Mouse (Mus musculus) heart, embryonic 16.5 days (tissue): ENCODE measurements around the gene Hdgf. TPM values are rescaled to one million over a fixed set of nuclear protein-coding genes. Genes with fewer than 3 reads are reported as not detected.
"Not testable (repeated sequence)": the region's sequence is repeated elsewhere in the genome, so short reads cannot be mapped to it uniquely, and the experiment has no call there.

Experiments used
- ATAC-seq: fragments of 200-750 bp; cut with Nextera tagmentation; replicated peaks from 2 replicates; pipeline ENCODE4 v1.8.0; 2017; ENCODE audit warnings: moderate number of reproducible peaks; ENCODE audit not compliant: insufficient read depth, low FRiP score; ENCODE audit errors: extremely low read depth
- H3K27ac ChIP-seq: fragments of 300-500 bp; sonication (generic); 2 replicates; pipeline ENCODE4 v1.5.1; 2014; ENCODE audit warnings: mild to moderate bottlenecking, low read length, control low read depth, moderate library complexity
- H3K27me3 ChIP-seq: fragments of 300-500 bp; sonication (generic); 2 replicates; pipeline ENCODE4 v1.6.1; 2014; ENCODE audit warnings: low read length, mixed read lengths; ENCODE audit not compliant: control insufficient read depth, insufficient read depth
- H3K36me3 ChIP-seq: fragments of 300-500 bp; sonication (generic); 2 replicates; pipeline ENCODE4 v1.6.1; 2014; ENCODE audit not compliant: control insufficient read depth, insufficient read depth
- H3K4me1 ChIP-seq: fragments of 300-500 bp; sonication (generic); 2 replicates; pipeline ENCODE4 v1.6.1; 2014; ENCODE audit warnings: low read length, mixed read lengths; ENCODE audit not compliant: control insufficient read depth, insufficient read depth
- H3K4me2 ChIP-seq: fragments of 300-500 bp; sonication (generic); 2 replicates; pipeline ENCODE4 v1.6.1; 2014; ENCODE audit warnings: low read depth, mild to moderate bottlenecking, control low read depth, low read length
- H3K4me3 ChIP-seq: fragments of 300-500 bp; sonication (generic); 2 replicates; pipeline ENCODE4 v1.5.1; 2014; ENCODE audit warnings: mild to moderate bottlenecking, control low read depth, low read length
- H3K9ac ChIP-seq: fragments of 300-500 bp; sonication (generic); 2 replicates; pipeline ENCODE4 v1.6.1; 2014; ENCODE audit warnings: low read length, control low read depth
- H3K9me3 ChIP-seq: fragments of 300-500 bp; sonication (generic); replicated peaks from 2 replicates; pipeline ENCODE4 v1.6.1; 2016; ENCODE audit warnings: low read length; ENCODE audit not compliant: control insufficient read depth
- WGBS: fragments of 180-500 bp; shearing (Covaris S2); extraction: QIAGEN DNeasy Blood & Tissue Kit; methylation state at CpG from one replicate; pipeline ENCODE4 v1.1.7; 2014; 5-methylcytosine and 5-hydroxymethylcytosine counted together
- polyA plus RNA-seq: library from polyadenylated mRNA; unstranded; fragments of >200 nt; fragmentation: Nextera tagmentation; extraction: Ambion mirVana; gene quantifications from 2 replicates; pipeline ENCODE4 v1.2.1, GENCODE M21; 2015

The Hdgf gene
- polyA plus RNA-seq, 1 experiment from 2014 or later: 74.3 TPM

- no peak for ATAC-seq
- peaks cover 3% of the 10 kb centered on the region; the same call in 1 of the 2 replicates for H3K36me3 ChIP-seq
- no peaks in the 10 kb centered on the region for H3K27me3 ChIP-seq
- peaks cover 18% of the 10 kb centered on the region for H3K4me1 ChIP-seq
- 13% methylated on average over 10 of the region's 10 CpGs for WGBS
- H3K4me3 ChIP-seq: peak overlapping the region; percentile 99
- peak overlapping the region; percentile 68 for H3K4me2 ChIP-seq
- H3K27ac ChIP-seq: no peak overlapping the region
- H3K9ac ChIP-seq: peak overlapping the region; percentile 66
- H3K9me3 ChIP-seq: no peaks in the 10 kb centered on the region; the same call in none of the 2 replicates
Observed at GRCm38 (mm10) chr3:87886004-87886365, 20.1 kb upstream of the Hdgf start.

DNA sequence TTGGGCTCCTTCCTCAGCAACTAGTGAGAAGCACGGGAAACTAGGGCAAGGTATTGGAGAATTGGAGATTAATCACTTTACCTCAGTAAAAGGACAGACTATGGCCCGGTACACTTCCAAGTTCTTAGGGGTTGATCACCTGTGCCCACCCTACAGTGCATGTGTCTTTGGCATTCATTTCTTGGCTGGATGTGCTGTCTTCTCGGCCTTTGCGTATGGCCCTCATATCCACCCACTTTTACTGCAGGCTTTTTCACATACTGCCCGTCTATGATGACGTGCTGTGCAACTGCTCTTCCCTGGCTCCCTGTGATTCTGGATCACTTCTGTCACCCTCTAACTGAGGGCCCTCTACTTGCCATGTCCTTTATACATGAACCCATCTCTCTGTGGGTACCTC is 19.7 kb upstream of the Hdgf start:
- Histone ChIP-seq H3K36me3 (no peaks in the 10 kb centered on the region; the same call in 1 of the 2 replicates), H3K4me3 (peak overlapping the region; percentile 99; the same call in 1 of the 2 replicates), H3K27me3 (no peaks in the 10 kb centered on the region), H3K4me1 (peaks cover 18% of the 10 kb centered on the region), H3K9me3 (no peaks in the 10 kb centered on the region; the same call in none of the 2 replicates), H3K9ac (no peak overlapping the region), H3K4me2 (peak overlapping the region; percentile 68), H3K27ac (no peak overlapping the region)
- ATAC-seq: no peak
- 88% methylated on average over 6 of the region's 6 CpGs for WGBS

- not testable (repeated sequence) for ATAC-seq
Observed at GRCm38 (mm10) chr3:87887400-87887799, 18.7 kb upstream of the Hdgf start.

DNA sequence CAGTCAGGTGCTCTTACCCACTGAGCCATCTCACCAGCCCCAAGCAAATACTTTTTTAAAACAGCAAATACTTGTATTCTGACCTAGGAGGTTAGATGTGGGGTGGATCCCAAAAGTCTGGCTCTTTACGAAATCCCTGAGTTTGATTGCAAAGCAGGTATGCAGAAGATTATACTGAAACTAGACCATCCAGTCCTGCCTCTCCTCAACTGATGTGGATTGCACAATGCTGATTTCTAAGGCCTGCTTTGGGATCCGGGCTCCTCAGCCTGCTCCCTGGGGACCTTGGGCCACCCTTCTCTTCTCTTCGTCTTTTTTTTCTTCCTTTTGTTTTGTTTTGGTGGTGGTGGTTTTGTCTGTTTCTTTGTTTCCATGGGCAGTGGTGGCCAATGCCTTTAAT is 14.6 kb upstream of the Hdgf start:
- Histone ChIP-seq H3K4me3 (no peak overlapping the region), H3K4me2 (no peak overlapping the region), H3K27me3 (no peaks in the 10 kb centered on the region), H3K36me3 (no peaks in the 10 kb centered on the region), H3K9ac (no peak overlapping the region), H3K27ac (no peak overlapping the region), H3K4me1 (no peaks in the 10 kb centered on the region), H3K9me3 (no peaks in the 10 kb centered on the region; the same call in none of the 2 replicates)
- ATAC-seq: no peak
- WGBS: 76% methylated on average over 3 of the region's 3 CpGs

More at GRCm38 (mm10) chr3:87887400-87887799, 18.7 kb upstream of the Hdgf start:
- WGBS: 80% methylated on average over 4 of the region's 4 CpGs
- not testable (repeated sequence) for H3K9me3 ChIP-seq, H3K9ac ChIP-seq, H3K36me3 ChIP-seq, H3K4me2 ChIP-seq, H3K4me3 ChIP-seq, H3K27me3 ChIP-seq, H3K27ac ChIP-seq
- H3K4me1 ChIP-seq: peaks cover 18% of the 10 kb centered on the region

DNA sequence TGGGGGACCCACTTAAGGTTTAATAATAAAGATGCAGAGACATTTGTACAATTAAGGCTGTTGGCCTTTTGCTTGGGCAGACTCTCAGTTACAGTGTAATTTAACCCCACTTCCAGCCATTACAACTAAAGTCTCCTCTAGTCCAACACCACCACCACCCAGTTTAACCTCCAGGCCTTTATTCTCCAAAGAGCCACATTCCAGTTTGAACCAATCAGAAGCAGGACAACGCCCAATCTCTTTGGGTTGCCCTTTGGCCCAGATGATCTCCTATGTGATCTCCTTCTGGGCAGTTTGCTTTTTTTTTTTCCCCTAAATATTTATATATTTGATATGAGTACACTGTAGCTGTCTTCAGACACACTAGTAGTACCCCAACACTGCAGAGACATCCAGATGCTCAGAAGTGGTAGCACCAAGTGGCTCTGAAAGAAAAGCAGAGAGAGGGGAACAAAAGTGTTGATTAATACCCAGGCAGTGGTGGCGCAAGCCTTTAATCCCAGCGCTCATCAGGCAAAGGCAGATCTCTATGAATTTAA is 12.7 kb upstream of the Hdgf start:
- no peaks in the 10 kb centered on the region for H3K36me3 ChIP-seq
- no peak overlapping the region for H3K27ac ChIP-seq
- no peak overlapping the region for H3K4me3 ChIP-seq
- 73% methylated on average over 3 of the region's 3 CpGs for WGBS
- no peaks in the 10 kb centered on the region for H3K27me3 ChIP-seq
- no peak overlapping the region for H3K4me2 ChIP-seq
- no peak overlapping the region for H3K9ac ChIP-seq
- no peaks in the 10 kb centered on the region; the same call in none of the 2 replicates for H3K9me3 ChIP-seq
- no peak for ATAC-seq
- H3K4me1 ChIP-seq: no peaks in the 10 kb centered on the region

DNA sequence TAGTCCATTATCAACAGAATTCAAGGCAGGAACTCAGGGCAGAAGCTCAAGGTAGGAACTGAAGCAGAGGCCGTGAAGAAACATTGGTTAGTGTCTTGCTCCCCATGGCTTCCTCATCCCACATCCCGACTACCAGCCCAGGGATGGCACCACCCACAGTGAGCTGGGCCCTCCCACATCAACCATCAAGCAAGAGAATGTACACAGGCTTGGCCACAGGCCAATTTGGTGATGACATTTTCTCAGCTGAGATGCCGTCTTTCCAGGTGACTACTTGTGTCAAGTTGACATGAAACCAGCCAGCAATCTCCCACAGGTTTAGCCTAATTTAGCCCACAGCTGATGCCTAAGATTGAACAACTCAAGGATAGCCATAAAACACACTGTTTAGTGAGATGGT is 6.9 kb upstream of the Hdgf start:
- no peak overlapping the region for H3K4me3 ChIP-seq
- no peak overlapping the region for H3K27ac ChIP-seq

DNA sequence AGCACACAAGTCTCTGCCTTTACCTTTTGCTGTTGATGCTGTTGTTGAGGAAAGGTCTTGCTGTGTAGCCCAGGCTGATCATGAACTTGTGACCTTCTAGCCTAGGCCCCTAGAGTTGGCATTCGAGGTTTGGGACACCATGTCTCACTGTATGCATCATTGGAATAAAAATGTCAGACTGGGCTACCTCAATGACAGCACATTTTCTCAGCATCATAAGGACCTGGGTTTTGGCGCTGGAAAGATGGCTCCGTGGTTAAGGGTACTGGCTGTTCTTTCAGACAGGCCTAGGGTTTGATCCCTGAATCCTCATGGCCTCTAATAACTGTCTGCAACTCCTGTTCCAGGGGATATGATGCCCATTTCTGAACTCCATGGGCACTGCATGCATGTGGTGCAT is 6.3 kb upstream of the Hdgf start:
- Histone ChIP-seq H3K4me2 (no peak overlapping the region), H3K4me3 (no peak overlapping the region), H3K9me3 (no peaks in the 10 kb centered on the region), H3K9ac (no peak overlapping the region), H3K4me1 (no peaks in the 10 kb centered on the region), H3K27me3 (no peaks in the 10 kb centered on the region), H3K27ac (no peak overlapping the region), H3K36me3 (no peaks in the 10 kb centered on the region)
- 74% methylated on average over 3 of the region's 3 CpGs for WGBS
- no peak for ATAC-seq

More for the DNA sequence above, 6.9 kb upstream of the Hdgf start:
- Histone ChIP-seq H3K27me3 (no peaks in the 10 kb centered on the region), H3K36me3 (no peaks in the 10 kb centered on the region), H3K9ac (no peak overlapping the region), H3K4me1 (no peaks in the 10 kb centered on the region), H3K4me2 (no peak overlapping the region), H3K9me3 (no peaks in the 10 kb centered on the region)
- ATAC-seq: no peak
- whole genome bisulfite sequencing: 59% methylated on average over 3 of the region's 3 CpGs

DNA sequence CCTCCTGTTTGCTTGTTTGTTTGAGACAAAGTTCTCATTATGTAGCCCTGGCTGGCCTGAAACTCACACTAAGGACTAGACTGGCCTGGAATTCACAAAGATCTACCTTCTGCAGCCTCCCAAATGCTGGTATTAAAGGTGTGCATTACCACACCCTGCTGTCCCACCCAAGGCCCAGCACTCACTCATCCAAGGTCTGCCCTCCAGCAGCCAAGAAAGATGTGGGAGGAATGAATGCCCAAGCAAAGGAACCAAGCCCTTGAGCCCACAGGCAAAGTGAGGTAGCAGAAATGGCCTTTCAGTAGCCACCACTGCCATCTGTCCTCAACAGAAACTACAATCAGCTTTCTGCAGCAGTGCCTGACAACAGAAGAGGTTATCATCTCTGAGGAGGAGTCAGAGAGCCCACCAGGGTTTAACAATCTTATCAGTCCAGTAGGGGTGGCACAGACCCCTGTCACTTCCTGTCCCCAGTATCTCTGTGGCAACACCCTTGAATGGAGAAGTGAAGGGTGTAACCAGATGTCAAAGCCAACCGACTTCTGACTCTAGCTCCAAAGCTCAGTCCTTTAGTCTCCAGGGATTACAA is 5.0 kb upstream of the Hdgf start:
- no peak for ATAC-seq
- H3K4me2 ChIP-seq: no peak overlapping the region
- H3K36me3 ChIP-seq: no peaks in the 10 kb centered on the region
- no peak overlapping the region for H3K4me3 ChIP-seq
- H3K9me3 ChIP-seq: no peaks in the 10 kb centered on the region
- no peaks in the 10 kb centered on the region for H3K27me3 ChIP-seq
- H3K27ac ChIP-seq: no peak overlapping the region
- WGBS: 9% methylated on average over 1 of the region's 1 CpGs
- H3K4me1 ChIP-seq: no peaks in the 10 kb centered on the region
- no peak overlapping the region for H3K9ac ChIP-seq

- H3K4me3 ChIP-seq, H3K9me3 ChIP-seq, ATAC-seq, H3K4me2 ChIP-seq, H3K9ac ChIP-seq, H3K36me3 ChIP-seq, H3K27ac ChIP-seq, H3K4me1 ChIP-seq, H3K27me3 ChIP-seq: not testable (repeated sequence)
- 73% methylated on average over 6 of the region's 6 CpGs for WGBS
Observed at GRCm38 (mm10) chr3:87901959-87902358, 4.2 kb upstream of the Hdgf start.
